Mouse (Mus musculus) megakaryocyte, adult 5-6 weeks (primary cell): Measurements from ENCODE around the gene Dnmt1. TPM values are rescaled to one million over a fixed set of nuclear protein-coding genes. Genes with fewer than 3 reads are reported as not detected.

Source experiments
- total RNA-seq, 2 experiments: library from RNA; stranded (forward) in 1 of 2; stranded (reverse) in 1 of 2; fragments of 153-499, 151-499 nt in 1 of 2; fragments of 221-1000, 200-1000 nt in 1 of 2; gene quantifications; 2 replicates each; pipeline versions ENCODE4 v1.2.3 to v1.2.4; 2015 to 2017

Gene Dnmt1
- total RNA-seq, 2 experiments from 2014 or later, result 85.4 to 165 TPM

Other genes starting within 250 kb of the Dnmt1 start
- gene Olfm2, start 213.5 kb downstream of the Dnmt1 start, total RNA-seq (2015), result not detected in 2 replicates
- gene Olfm2, start 213.5 kb downstream of the Dnmt1 start, total RNA-seq (2017), result not detected in 2 replicates
- 0.04 TPM in 1 of 2 replicates, not detected in the other for gene Col5a3, start 144.8 kb downstream of the Dnmt1 start, total RNA-seq (2015)
- gene Col5a3, start 144.8 kb downstream of the Dnmt1 start, total RNA-seq (2017), result 0.11 TPM in 1 of 2 replicates, not detected in the other
- not detected in 2 replicates for gene Rdh8, start 141.4 kb downstream of the Dnmt1 start, total RNA-seq (2015)
- not detected in 2 replicates for gene Rdh8, start 141.4 kb downstream of the Dnmt1 start, total RNA-seq (2017)
- 1.5 and 2.3 TPM in 2 replicates for gene A230050P20Rik, start 91.2 kb downstream of the Dnmt1 start, total RNA-seq (2015)
- 1.4 and 2.6 TPM in 2 replicates for gene A230050P20Rik, start 91.2 kb downstream of the Dnmt1 start, total RNA-seq (2017)
- gene Angptl6, start 80.2 kb downstream of the Dnmt1 start, total RNA-seq (2015), result 0.62 and 1.3 TPM in 2 replicates
- 0.11 and 0.57 TPM in 2 replicates for gene Angptl6, start 80.2 kb downstream of the Dnmt1 start, total RNA-seq (2017)
- 5.7 and 7.8 TPM in 2 replicates for gene Ppan, start 71.7 kb downstream of the Dnmt1 start, total RNA-seq (2015)
- 27.5 and 32.2 TPM in 2 replicates for gene Ppan, start 71.7 kb downstream of the Dnmt1 start, total RNA-seq (2017)
- 88.4 and 102 TPM in 2 replicates for gene Eif3g, start 61.3 kb downstream of the Dnmt1 start, total RNA-seq (2015)
- 79.0 and 80.6 TPM in 2 replicates for gene Eif3g, start 61.3 kb downstream of the Dnmt1 start, total RNA-seq (2017)
- gene S1pr2, start 16.9 kb upstream of the Dnmt1 start, total RNA-seq (2015), result 7.5 and 8.9 TPM in 2 replicates
- 2.8 and 3.0 TPM in 2 replicates for gene S1pr2, start 16.9 kb upstream of the Dnmt1 start, total RNA-seq (2017)
- 47.3 and 63.6 TPM in 2 replicates for gene Mrpl4, start 42.9 kb upstream of the Dnmt1 start, total RNA-seq (2015)
- 44.5 and 50.3 TPM in 2 replicates for gene Mrpl4, start 42.9 kb upstream of the Dnmt1 start, total RNA-seq (2017)
- 9.6 and 15.3 TPM in 2 replicates for gene Icam1, start 56.1 kb upstream of the Dnmt1 start, total RNA-seq (2015)
- gene Icam1, start 56.1 kb upstream of the Dnmt1 start, total RNA-seq (2017), result 19.5 and 20.5 TPM in 2 replicates
- 0.91 and 1.1 TPM in 2 replicates for gene Icam4, start 69.5 kb upstream of the Dnmt1 start, total RNA-seq (2015)
- gene Icam4, start 69.5 kb upstream of the Dnmt1 start, total RNA-seq (2017), result 0.44 and 2.4 TPM in 2 replicates
- not detected in 2 replicates for gene Icam5, start 72.2 kb upstream of the Dnmt1 start, total RNA-seq (2015)
- gene Icam5, start 72.2 kb upstream of the Dnmt1 start, total RNA-seq (2017), result not detected in 2 replicates
- 1.2 TPM in 1 of 2 replicates, not detected in the other for gene Zglp1, start 107.2 kb upstream of the Dnmt1 start, total RNA-seq (2015)
- not detected in 2 replicates for gene Zglp1, start 107.2 kb upstream of the Dnmt1 start, total RNA-seq (2017)
- gene Gm49373, start 113.2 kb upstream of the Dnmt1 start, total RNA-seq (2015), result 0.16 and 0.22 TPM in 2 replicates
- gene Gm49373, start 113.2 kb upstream of the Dnmt1 start, total RNA-seq (2017), result 0.59 TPM in 1 of 2 replicates, not detected in the other
- 0.73 and 2.1 TPM in 2 replicates for gene Fdx1l, start 113.7 kb upstream of the Dnmt1 start, total RNA-seq (2015)
- 15.3 and 17.5 TPM in 2 replicates for gene Fdx1l, start 113.7 kb upstream of the Dnmt1 start, total RNA-seq (2017)
- gene Gm38431, start 132.1 kb upstream of the Dnmt1 start, total RNA-seq (2015), result 43.4 and 44.9 TPM in 2 replicates
- 3.8 and 5.1 TPM in 2 replicates for gene Gm38431, start 132.1 kb upstream of the Dnmt1 start, total RNA-seq (2017)
- gene Raver1, start 132.1 kb upstream of the Dnmt1 start, total RNA-seq (2015), result 36.0 and 43.0 TPM in 2 replicates
- 17.1 and 22.0 TPM in 2 replicates for gene Raver1, start 132.1 kb upstream of the Dnmt1 start, total RNA-seq (2017)
- gene Tyk2, start 171.4 kb upstream of the Dnmt1 start, total RNA-seq (2015), result 24.9 and 30.9 TPM in 2 replicates
- gene Tyk2, start 171.4 kb upstream of the Dnmt1 start, total RNA-seq (2017), result 33.5 and 37.0 TPM in 2 replicates
- 39.6 and 49.0 TPM in 2 replicates for gene Cdc37, start 190.1 kb upstream of the Dnmt1 start, total RNA-seq (2015)
- 149 and 165 TPM in 2 replicates for gene Cdc37, start 190.1 kb upstream of the Dnmt1 start, total RNA-seq (2017)
- 6.8 and 7.3 TPM in 2 replicates for gene Pde4a, start 205.8 kb upstream of the Dnmt1 start, total RNA-seq (2015)
- 3.0 and 3.9 TPM in 2 replicates for gene Pde4a, start 205.8 kb upstream of the Dnmt1 start, total RNA-seq (2017)